Mouse (Mus musculus) 416B (cell line): ENCODE results near the gene Ddit4l.
"Not testable (repeated sequence)": the region's sequence is repeated elsewhere in the genome, so short reads cannot be mapped to it uniquely, and the experiment has no call there.

ENCODE experiments used
- DNase-seq: peaks from one replicate; pipeline ENCODE4 v3.0.0; 2011; ENCODE audit warnings: low read depth

Ddit4l gene

GRCm38 (mm10) chr3:137647427-137648100, 26.2 kb downstream of the Ddit4l start:
- DNase-seq: no peak

GRCm38 (mm10) chr3:137649112-137649511, 27.7 kb downstream of the Ddit4l start:
- DNase-seq: no peak

- no peak for DNase-seq
Measured at GRCm38 (mm10) chr3:137652853-137653252, 31.4 kb downstream of the Ddit4l start.

- not testable (repeated sequence) for DNase-seq
Measured at GRCm38 (mm10) chr3:137671224-137671623, 49.8 kb downstream of the Ddit4l start, which contains the start of gene Gm21962. TSS of gene Gm21962 (plus strand) at chr3:137671524.
